Mouse (Mus musculus): Measurements from ENCODE around the gene Olfr263. TPM values are rescaled to one million over a fixed set of nuclear protein-coding genes. Genes with fewer than 3 reads are reported as not detected.

Gene Olfr263
- total RNA-seq, 2 experiments from 2014 or later, result not detected

- H3K4me3 ChIP-seq, result no peak overlapping the region
- H3K27ac ChIP-seq, result no peak overlapping the region
- no peak for DNase-seq (ENCODE audit: extremely low spot score in 1 of 2, low spot score in 2 of 2)
- no peak for TF ChIP-seq CTCF (IDR thresholded peaks at IDR 0.05)
- intact Hi-C loops (cut with DNase I), result loop anchor here (2.0 to 5.0 kb wide), 2 partner anchors 52 to 857 kb away; no protein-coding TSS in a partner anchor
Observed at GRCm38 (mm10) chr13:21170431-21171155, 41.2 kb downstream of the Olfr263 start.

GRCm38 (mm10) chr13:21171156-21171530, 41.7 kb downstream of the Olfr263 start:
- no peak for DNase-seq (ENCODE audit: extremely low spot score in 1 of 2, low spot score in 2 of 2)
- peak overlapping the region; percentile 37 for H3K4me3 ChIP-seq
- H3K27ac ChIP-seq, result no peak overlapping the region
- intact Hi-C loops (cut with DNase I), result loop anchor here (2.0 to 5.0 kb wide), 2 partner anchors 52 to 856 kb away; no protein-coding TSS in a partner anchor
- no peak for TF ChIP-seq CTCF (IDR thresholded peaks at IDR 0.05)

- TF ChIP-seq CTCF (IDR thresholded peaks at IDR 0.05), result peak; percentile 25
- DNase-seq (ENCODE audit: extremely low spot score in 1 of 2, low spot score in 2 of 2), result no peak
- H3K4me3 ChIP-seq, result peak overlapping the region; percentile 41
- H3K27ac ChIP-seq, result no peak overlapping the region
- intact Hi-C loops (cut with DNase I), result loop anchor here (2.0 to 5.0 kb wide), 3 partner anchors 51 to 856 kb away; no protein-coding TSS in a partner anchor
Observed at GRCm38 (mm10) chr13:21171600-21172150, 42.2 kb downstream of the Olfr263 start.

- intact Hi-C loops (cut with DNase I), result loop anchor here (2.0 to 5.0 kb wide), 2 partner anchors 154 to 855 kb away; no protein-coding TSS in a partner anchor
- H3K4me3 ChIP-seq, result peak overlapping the region; percentile 41
- no peak; the same call in 1 of the 2 replicates for TF ChIP-seq CTCF (IDR thresholded peaks at IDR 0.05)
- peak; percentile 69 to 78 for DNase-seq (ENCODE audit: extremely low spot score in 1 of 2, low spot score in 2 of 2)
- H3K27ac ChIP-seq, result no peak overlapping the region
Observed at GRCm38 (mm10) chr13:21172241-21173027, 43.0 kb downstream of the Olfr263 start.

GRCm38 (mm10) chr13:21173072-21173471, 43.6 kb downstream of the Olfr263 start:
- DNase-seq (ENCODE audit: extremely low spot score in 1 of 2, low spot score in 2 of 2), result peak; percentile 71 to 80
- peak overlapping the region; percentile 4; the same call in 1 of the 2 replicates for H3K27ac ChIP-seq

GRCm38 (mm10) chr13:21176733-21177132, 47.3 kb downstream of the Olfr263 start:
- intact Hi-C loops (cut with DNase I), result no loop called here
- no peak for DNase-seq (ENCODE audit: extremely low spot score in 1 of 2, low spot score in 2 of 2)
- Histone ChIP-seq H3K27ac (no peak overlapping the region), H3K4me3 (no peak overlapping the region)
- TF ChIP-seq CTCF (IDR thresholded peaks at IDR 0.05), result no peak

More at GRCm38 (mm10) chr13:21173072-21173471, 43.6 kb downstream of the Olfr263 start:
- intact Hi-C loops (cut with DNase I), result loop anchor here (2.0 to 5.0 kb wide), 2 partner anchors 154 to 854 kb away; no protein-coding TSS in a partner anchor
- no peak for TF ChIP-seq CTCF (IDR thresholded peaks at IDR 0.05)
- peak overlapping the region; percentile 41 for H3K4me3 ChIP-seq

- H3K27ac ChIP-seq, result no peak overlapping the region
- no peak overlapping the region for H3K4me3 ChIP-seq
- DNase-seq (ENCODE audit: extremely low spot score in 1 of 2, low spot score in 2 of 2), result no peak
- no peak for TF ChIP-seq CTCF (IDR thresholded peaks at IDR 0.05)
- intact Hi-C loops (cut with DNase I), result no loop called here
Observed at GRCm38 (mm10) chr13:21177657-21178056, 48.2 kb downstream of the Olfr263 start.

- DNase-seq (ENCODE audit: extremely low spot score in 1 of 2, low spot score in 2 of 2), result no peak
- intact Hi-C loops (cut with DNase I), result no loop called here
- H3K4me3 ChIP-seq, result no peak overlapping the region
- no peak for TF ChIP-seq CTCF (IDR thresholded peaks at IDR 0.05)
- H3K27ac ChIP-seq, result no peak overlapping the region
Observed at GRCm38 (mm10) chr13:21178364-21178763, 48.9 kb downstream of the Olfr263 start.

GRCm38 (mm10) chr13:21179367-21179723, 49.9 kb downstream of the Olfr263 start, which contains the start of gene Trim27:
TSS of gene Trim27 (plus strand) at chr13:21179445.
- Histone ChIP-seq H3K27ac (peak within 1 kb of the TSS; percentile 95), H3K4me3 (peak within 1 kb of the TSS; percentile 97)
- intact Hi-C loops (cut with DNase I), result loop anchor here (1.0 kb wide), 1 partner anchor 21 kb away; no protein-coding TSS in a partner anchor
- no peak for DNase-seq (ENCODE audit: extremely low spot score in 1 of 2, low spot score in 2 of 2)
- no peak for TF ChIP-seq CTCF (IDR thresholded peaks at IDR 0.05)

- Histone ChIP-seq H3K27ac (peak overlapping the region; percentile 95), H3K4me3 (peak overlapping the region; percentile 97)
- DNase-seq (ENCODE audit: extremely low spot score in 1 of 2, low spot score in 2 of 2), result peak; percentile 80 to 84
- intact Hi-C loops (cut with DNase I), result loop anchor here (1.0 kb wide), 1 partner anchor 20 kb away; no protein-coding TSS in a partner anchor
- no peak for TF ChIP-seq CTCF (IDR thresholded peaks at IDR 0.05)
Observed at GRCm38 (mm10) chr13:21179724-21180550, 50.5 kb downstream of the Olfr263 start.

Measured in left cerebral cortex, adult 2 months (tissue).